Mouse (Mus musculus): ENCODE measurements around the gene S100a6.

The S100a6 gene

DNA sequence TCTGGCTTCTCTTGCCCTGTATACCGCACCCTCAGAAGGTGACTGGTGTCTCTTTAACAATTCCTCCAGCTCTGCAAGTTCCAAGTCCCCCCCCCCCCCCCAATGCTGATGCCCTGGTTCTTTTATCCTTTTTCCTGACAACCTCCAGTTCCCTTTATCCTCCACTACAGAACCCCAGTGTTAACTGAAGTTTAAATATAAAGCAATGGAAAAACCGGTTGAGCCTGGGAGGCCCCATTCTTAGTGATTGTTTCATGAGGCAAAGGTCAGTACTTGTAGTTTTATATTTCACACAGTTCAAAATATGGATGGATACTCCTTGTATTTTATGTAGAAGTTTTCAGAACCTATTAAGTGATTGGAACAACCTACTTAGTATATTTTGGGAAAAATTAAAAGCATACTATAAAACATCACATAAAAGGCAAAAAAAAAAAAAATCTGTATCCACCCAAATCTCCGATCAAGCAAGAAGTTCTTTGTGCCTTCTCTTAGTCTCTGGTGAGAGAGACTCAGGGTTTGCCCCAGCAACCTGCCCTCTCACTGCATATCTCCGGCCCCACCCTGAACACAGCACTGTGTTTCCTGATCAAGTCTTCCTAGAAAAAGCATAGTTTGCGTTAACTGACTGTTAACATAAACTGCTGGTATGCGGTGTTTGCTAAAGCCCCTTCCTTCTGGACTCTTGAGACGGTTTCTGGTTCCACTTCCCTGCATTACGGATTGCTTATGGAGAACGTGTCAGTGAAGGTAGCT, 13.8 kb downstream of the S100a6 start:
- DNase-seq (ENCODE audit: low spot score in 2 of 2): no peak

- DNase-seq (ENCODE audit: low spot score in 2 of 2): no peak
These were observed 14.7 kb downstream of the S100a6 start for GRCm38 (mm10) chr3:90627366-90627765.

DNA sequence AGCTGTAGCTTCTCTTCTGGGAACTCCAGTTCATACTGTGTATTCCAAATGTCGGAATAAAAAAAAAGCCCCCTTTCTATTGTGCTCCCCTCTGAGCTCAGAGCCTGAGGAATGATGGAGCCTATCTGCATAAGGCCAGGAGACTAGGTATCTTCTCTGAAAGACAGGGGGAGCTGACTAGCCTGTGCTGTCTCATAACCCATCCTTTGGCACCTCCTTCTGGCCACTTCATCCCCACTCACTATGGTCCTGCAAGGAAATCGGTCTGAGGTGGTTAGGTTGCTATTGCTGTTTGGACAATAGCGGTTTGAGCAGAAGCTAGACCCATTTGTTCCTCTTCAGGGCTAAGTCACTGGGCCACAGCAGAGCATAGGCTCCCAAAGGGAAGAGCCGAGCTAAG, 15.1 kb downstream of the S100a6 start:
- no peak for DNase-seq (ENCODE audit: low spot score in 2 of 2)

GRCm38 (mm10) chr3:90629298-90629697, 16.6 kb downstream of the S100a6 start:
- DNase-seq (ENCODE audit: low spot score in 2 of 2): no peak

DNA sequence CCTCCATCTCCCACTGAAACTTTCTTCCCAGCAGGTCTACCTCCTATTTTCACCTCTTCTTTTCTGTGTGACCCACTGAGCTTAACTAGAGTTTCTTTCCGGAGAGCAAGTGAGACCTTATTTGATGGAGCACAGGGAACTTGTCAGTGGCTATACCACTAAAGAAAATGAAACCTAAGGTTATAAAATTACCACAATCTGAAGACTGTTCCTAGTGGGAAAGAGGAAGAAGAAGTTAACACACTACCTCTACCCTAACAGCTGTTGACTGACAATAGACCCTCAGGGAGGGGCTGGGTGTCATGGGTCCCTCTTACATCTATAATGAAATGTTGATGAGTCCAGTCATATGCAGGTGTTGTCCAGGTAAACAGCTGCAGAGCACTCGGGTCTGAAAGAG, 19.3 kb downstream of the S100a6 start:
- DNase-seq (ENCODE audit: low spot score in 2 of 2): no peak

DNA sequence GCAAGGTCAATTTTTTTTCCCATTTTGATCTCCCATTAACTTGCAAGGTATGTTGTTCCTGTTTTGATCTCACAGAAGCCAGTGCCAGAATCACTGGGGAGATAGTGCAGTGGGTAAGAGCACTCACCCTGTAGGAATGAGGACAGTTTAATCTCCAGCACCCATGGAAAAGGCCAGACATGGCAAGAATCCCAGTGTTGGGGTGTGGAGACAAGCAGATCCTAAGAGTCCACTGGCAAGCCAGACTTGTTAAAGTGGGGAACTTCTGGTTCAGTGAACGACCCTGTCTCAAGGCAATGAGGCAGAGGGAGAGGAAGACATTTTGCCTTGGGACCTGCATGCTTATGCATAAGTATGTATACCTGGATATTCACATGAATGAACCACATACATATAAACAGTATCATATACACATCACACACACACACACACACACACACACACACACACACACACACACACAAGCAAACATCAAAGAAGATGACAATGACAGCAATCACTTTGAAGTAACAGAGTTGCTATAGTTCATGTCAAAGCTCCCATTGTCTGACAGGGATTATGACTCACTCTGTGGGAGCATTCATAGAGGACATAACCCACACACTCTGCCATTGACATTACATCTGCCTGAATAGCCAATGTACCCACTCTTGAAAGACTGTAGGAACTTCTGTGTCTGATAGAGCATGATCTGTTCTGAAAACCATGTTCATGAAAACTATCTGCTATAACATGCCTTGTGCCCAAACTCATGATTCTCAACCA, 26.0 kb downstream of the S100a6 start:
- no peak for DNase-seq (ENCODE audit: low spot score in 2 of 2)

DNA sequence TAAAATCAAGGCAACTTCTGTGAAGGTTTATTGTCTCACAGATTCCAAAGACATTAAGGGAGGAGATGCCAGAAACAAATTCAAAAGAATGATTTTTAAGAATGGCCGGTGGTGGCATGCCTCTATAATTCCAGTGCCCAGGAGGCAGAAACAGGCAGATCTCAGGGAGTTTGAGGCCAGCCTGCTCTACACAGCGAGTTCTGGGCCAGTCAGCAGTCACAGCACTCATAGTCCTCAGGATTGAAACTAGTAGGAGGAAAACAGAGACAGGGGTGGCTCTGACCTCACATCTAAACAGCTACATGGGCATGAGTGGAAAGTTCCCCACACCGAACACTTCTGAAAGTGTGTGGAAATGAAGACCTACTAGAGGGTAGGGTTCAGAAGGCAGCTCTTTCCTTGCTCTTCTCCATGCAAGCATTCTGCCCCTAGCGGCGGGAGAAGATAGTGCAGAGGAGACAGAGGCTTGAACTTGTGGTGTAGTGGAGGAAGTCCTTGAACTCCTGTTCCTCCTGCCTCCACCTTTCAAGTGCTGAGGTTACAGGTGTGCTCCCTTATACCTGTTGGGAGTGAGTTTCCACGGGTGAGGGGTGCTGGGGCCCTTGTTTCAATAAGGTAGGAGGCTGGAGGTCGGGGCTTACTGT, 27.0 kb downstream of the S100a6 start:
- DNase-seq (ENCODE audit: low spot score in 2 of 2): no peak

DNA sequence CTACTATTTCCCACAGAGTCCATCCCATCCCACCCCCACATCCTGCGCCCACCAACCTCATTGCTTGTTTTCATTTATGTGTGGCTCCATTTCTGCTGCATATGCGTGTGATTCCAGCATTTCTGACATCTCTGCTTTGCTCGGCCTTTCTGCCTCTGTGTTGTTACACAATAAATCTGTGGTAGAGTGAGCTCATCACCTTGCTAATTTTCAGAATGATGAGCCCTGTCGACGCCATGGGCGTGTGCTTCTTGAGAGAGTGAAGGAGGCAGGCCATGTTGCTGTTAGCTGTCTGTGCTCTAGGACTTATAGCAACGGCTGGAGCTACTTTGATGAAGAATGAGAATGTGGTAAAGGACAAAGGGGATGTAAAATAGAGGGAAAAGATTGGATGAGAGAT, 28.3 kb downstream of the S100a6 start:
- no peak for DNase-seq (ENCODE audit: low spot score in 2 of 2)

- peak in 1 of 2 experiments; percentile 23 for DNase-seq (ENCODE audit: low spot score in 2 of 2)
These were observed 31.5 kb downstream of the S100a6 start for GRCm38 (mm10) chr3:90644220-90644619.

- DNase-seq (ENCODE audit: low spot score in 2 of 2): no peak
These were observed 34.6 kb downstream of the S100a6 start for GRCm38 (mm10) chr3:90647291-90647690.

DNA sequence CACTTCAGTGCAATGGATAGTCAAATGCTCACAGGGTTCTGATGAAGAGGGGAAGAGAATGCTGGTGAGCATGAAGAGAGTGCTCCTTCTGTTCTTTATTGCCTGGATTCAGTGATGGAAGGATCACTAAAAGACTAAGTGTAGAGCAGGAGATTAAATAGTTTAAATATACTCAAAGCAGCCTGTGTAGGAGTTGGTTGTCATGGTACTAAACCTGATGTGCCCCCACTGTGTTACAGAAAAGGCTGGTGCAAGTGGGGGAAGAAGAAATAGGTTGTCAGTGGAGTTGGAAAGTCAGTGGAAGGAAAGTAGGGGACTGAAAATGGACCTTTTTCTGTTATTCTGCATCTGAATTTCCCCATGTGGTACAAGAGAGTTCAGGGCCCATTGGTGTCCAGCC, 36.3 kb downstream of the S100a6 start:
- no peak for DNase-seq (ENCODE audit: low spot score in 2 of 2)

- no peak for DNase-seq (ENCODE audit: low spot score in 2 of 2)
These were observed 37.1 kb downstream of the S100a6 start for GRCm38 (mm10) chr3:90649832-90650231.

GRCm38 (mm10) chr3:90652878-90653508, 40.3 kb downstream of the S100a6 start:
- DNase-seq (ENCODE audit: low spot score in 2 of 2): peak; percentile 20 to 38

DNA sequence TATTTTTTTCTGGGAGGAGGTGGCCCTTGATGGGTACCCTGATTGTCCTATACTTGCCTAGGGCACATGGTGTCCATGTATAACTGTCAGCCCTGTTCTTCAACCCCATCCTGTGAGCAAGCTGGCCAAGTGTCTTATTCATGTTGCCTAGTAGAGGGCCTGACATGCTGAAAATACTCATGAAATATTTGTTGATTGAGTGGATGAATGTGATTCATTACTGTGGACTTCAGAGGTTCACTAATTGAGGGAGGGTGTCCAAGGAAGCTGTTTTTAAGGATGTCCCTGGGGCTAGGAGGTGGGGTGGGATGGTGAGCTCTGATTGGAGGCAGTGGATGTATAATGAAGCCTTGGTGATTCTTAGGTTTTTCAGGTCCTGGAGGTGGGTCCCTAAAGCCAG, 41.0 kb downstream of the S100a6 start, which contains the start of gene S100a7a:
S100a7a (plus strand) TSS at position 301 of the 400 bp plus-strand sequence.
- DNase-seq (ENCODE audit: low spot score in 2 of 2): no peak

GRCm38 (mm10) chr3:90657405-90657804, 44.7 kb downstream of the S100a6 start:
- no peak for DNase-seq (ENCODE audit: low spot score in 2 of 2)

- no peak for DNase-seq (ENCODE audit: low spot score in 2 of 2)
These were observed 46.8 kb downstream of the S100a6 start for GRCm38 (mm10) chr3:90659364-90660044.

GRCm38 (mm10) chr3:90664219-90664618, 51.5 kb downstream of the S100a6 start:
- DNase-seq (ENCODE audit: low spot score in 2 of 2): no peak

DNA sequence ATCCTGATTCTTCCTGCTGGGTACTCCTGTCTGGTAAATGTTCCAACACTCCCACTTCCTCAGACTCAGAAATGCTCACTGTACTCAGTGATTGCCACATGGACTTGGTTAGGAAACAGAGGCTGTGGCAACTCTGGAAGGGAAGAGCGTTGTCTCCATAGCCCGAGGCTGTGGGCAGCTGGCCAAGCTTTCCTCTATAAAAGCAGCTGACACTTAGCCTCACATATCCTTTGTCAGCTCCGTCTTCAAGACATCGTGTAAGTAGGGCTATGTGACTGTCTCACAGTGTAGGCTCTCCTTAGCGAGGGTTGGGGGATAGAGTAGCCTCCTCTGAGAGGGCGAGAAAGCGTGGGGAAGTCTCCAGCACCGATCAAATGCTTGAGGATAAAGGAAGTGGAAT, 56.2 kb downstream of the S100a6 start, which contains the start of gene S100a8:
S100a8 (plus strand) TSS at position 133 of the 400 bp plus-strand sequence.
- DNase-seq (ENCODE audit: low spot score in 2 of 2): no peak

All from heart, adult 9 months (tissue).